Mouse (Mus musculus) midbrain, embryonic 16.5 days (tissue): ENCODE results near the gene Auh. TPM values are rescaled to one million over a fixed set of nuclear protein-coding genes. Genes with fewer than 3 reads are reported as not detected.
A peak's percentile ranks its signal among the peaks of the same experiment; 100 is the strongest.

Experiments used
- ATAC-seq: fragments of 200-750 bp; cut with Nextera tagmentation; 2 replicates; pipeline ENCODE4 v1.8.0; 2017; ENCODE audit warnings: moderate TSS enrichment
- H3K27ac ChIP-seq: fragments of 300-500 bp; sonication (generic); 2 replicates; pipeline ENCODE4 v1.5.1; 2014; ENCODE audit warnings: mild to moderate bottlenecking, low read length, mixed read lengths
- H3K27me3 ChIP-seq: fragments of 300-500 bp; sonication (generic); 2 replicates; pipeline ENCODE4 v1.6.1; 2014; ENCODE audit warnings: low read depth, low read length, mixed read lengths; ENCODE audit not compliant: control insufficient read depth, insufficient read depth
- H3K36me3 ChIP-seq: fragments of 300-500 bp; sonication (generic); 2 replicates; pipeline ENCODE4 v1.6.1; 2014; ENCODE audit warnings: mild to moderate bottlenecking, low read length, moderate library complexity, mixed read lengths; ENCODE audit not compliant: control insufficient read depth, insufficient read depth
- H3K4me1 ChIP-seq: fragments of 300-500 bp; sonication (generic); 2 replicates; pipeline ENCODE4 v1.6.1; 2014; ENCODE audit warnings: mild to moderate bottlenecking, low read length, mixed read lengths; ENCODE audit not compliant: control insufficient read depth, insufficient read depth
- H3K4me2 ChIP-seq: fragments of 300-500 bp; sonication (generic); 2 replicates; pipeline ENCODE4 v1.6.1; 2014; ENCODE audit warnings: mild to moderate bottlenecking, low read length, mixed read lengths
- H3K4me3 ChIP-seq: fragments of 300-500 bp; sonication (generic); 2 replicates; pipeline ENCODE4 v1.5.1; 2014; ENCODE audit warnings: low read depth, mild to moderate bottlenecking, low read length, moderate library complexity, mixed read lengths
- H3K9ac ChIP-seq: fragments of 300-500 bp; sonication (generic); 2 replicates; pipeline ENCODE4 v1.6.1; 2014; ENCODE audit warnings: low read depth, low read length, mixed read lengths
- H3K9me3 ChIP-seq: fragments of 300-500 bp; sonication (generic); replicated peaks from 2 replicates; pipeline ENCODE4 v1.6.1; 2014; ENCODE audit warnings: mild to moderate bottlenecking, low read length, mixed read lengths; ENCODE audit not compliant: control insufficient read depth, poor library complexity, severe bottlenecking
- WGBS: fragments of 180-500 bp; shearing (Covaris S2); extraction: QIAGEN DNeasy Blood & Tissue Kit; methylation state at CpG from one replicate; pipeline ENCODE4 v1.1.7; 2014; 5-methylcytosine and 5-hydroxymethylcytosine counted together
- polyA plus RNA-seq: library from polyadenylated mRNA; unstranded; fragments of >200 nt; fragmentation: Nextera tagmentation; extraction: Ambion mirVana; gene quantifications from 2 replicates; pipeline ENCODE4 v1.2.1, GENCODE M21; 2015

Auh gene
- polyA plus RNA-seq, 1 experiment from 2014 or later = 59.6 TPM

DNA sequence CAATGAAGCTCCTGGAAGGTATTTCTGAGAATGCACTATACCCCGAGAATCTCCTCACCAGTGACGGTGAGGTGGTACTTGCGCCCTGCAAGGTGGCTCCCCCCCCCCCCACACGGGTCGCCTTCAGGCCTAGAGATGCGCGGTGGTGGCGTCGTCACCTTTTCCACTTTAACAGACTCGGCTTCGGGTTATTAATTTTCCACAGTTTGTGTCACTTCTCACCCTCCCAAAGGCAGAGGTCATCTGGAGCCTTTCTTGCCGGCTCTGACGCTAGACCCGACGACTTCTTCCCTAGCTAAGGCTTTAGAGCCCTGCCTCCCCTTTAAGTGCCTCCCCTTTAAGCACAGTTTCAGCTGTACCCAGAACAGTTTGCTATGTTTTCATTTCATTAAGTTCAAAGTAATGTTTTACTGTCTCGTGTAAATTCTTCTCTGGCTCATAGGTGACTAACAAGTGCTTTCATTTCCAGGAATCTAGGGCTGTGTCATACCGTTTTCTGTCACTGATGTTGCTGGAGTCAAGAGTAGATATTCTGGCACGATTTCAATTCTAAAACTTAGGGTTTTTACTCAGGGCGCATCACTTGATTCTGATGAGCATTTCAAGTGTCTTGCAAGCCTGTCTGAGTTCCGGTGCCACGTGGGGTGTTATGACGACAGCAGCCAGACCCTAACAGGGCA, 69.3 kb downstream of the Auh start:
- Histone ChIP-seq H3K4me1 (0 out of 2 replicates have a peak, but pooled peaks cover 4% of the 10 kb centered on the region), H3K4me2 (no peak overlapping the region), H3K9me3 (no peaks in the 10 kb centered on the region), H3K36me3 (no peaks in the 10 kb centered on the region), H3K4me3 (no peak overlapping the region), H3K27ac (no peak overlapping the region), H3K9ac (no peak overlapping the region), H3K27me3 (no peaks in the 10 kb centered on the region)
- no peak for ATAC-seq
- 82% methylated on average over 22 of the region's 22 CpGs for WGBS

DNA sequence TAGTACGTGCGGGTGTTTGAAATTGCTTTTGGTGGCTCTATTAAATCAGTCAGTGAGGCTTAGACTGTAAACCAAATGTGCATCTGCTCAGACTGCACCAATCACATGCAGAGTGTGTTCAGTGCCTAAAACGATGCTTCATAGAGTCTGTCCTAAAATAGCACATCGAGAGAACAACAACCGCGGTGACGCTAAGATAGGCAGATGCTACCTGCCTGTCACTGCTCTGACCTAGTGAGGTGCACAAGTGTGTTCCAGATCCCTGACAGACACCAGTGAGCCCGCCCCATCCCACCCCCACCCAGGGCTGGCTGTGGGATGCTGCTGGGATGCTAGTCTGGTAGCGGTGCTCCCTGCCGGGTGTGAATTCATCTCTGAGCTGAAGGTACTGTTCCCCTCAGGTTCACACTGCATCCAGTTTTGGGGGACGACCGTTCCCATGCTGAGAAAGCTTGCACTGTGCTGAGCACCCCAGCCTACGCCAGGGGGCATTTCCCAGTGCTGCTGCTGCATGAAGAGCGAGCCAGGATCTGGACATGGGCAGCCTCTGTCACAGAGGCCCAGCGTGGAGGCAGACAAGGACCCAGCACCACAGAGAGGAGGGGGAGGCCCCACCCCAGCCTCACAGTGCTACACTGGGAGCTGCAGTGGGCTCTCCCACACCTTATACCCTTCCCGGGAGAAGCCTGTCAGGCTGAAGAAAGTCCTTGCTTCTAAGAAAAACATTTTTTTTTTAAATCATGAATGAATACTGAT, 70.2 kb downstream of the Auh start:
- H3K9me3 ChIP-seq = no peaks in the 10 kb centered on the region
- H3K4me1 ChIP-seq = 0 out of 2 replicates have a peak, but pooled peaks cover 4% of the 10 kb centered on the region
- H3K9ac ChIP-seq = no peak overlapping the region
- H3K36me3 ChIP-seq = no peaks in the 10 kb centered on the region
- WGBS = 73% methylated on average over 16 of the region's 16 CpGs
- no peak overlapping the region for H3K4me2 ChIP-seq
- H3K27ac ChIP-seq = no peak overlapping the region
- no peaks in the 10 kb centered on the region for H3K27me3 ChIP-seq
- peak; percentile 46; the same call in 1 of the 2 replicates for ATAC-seq
- H3K4me3 ChIP-seq = no peak overlapping the region

DNA sequence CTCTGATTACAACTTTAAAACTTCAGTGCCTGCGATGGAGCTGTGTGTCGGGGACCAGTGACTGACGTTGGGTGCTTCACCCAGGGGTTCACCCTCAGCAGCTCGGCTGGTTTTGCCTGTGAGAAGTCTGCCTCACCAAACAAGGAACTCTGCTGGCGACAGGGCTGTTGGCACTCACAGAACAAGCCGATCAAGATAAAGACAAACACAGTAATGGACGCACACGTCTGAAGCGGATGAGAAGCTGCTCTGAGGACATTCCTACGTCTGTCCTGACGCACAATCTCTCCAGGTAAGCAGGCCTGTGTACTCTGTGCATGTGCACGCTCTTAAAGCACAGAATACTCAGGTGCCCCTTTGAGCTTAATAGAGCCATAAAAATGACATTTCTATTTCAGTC, 71.1 kb downstream of the Auh start:
- Histone ChIP-seq H3K4me2 (no peak overlapping the region), H3K9ac (no peak overlapping the region)
- 85% methylated on average over 12 of the region's 12 CpGs for WGBS

DNA sequence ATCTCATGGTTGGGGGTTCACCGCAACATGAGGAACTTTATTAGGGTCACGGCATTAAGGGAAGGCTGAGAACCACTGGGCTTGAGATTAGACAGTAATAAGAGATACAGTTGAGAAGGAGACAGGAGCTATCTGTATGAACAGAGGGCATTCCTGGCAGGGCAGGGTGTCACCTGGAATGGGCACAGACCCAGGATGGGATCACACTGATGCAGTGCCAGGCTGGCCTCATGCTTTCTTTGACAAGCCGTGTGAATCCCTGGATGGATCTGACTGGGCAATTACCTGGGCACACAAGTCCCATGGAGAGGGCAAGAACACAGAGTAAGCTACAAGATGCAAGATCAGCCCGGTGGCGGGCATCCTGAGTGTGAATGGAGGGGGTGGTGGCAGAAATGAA, 71.7 kb downstream of the Auh start:
- no peak overlapping the region for H3K9ac ChIP-seq
- no peaks in the 10 kb centered on the region for H3K27me3 ChIP-seq
- no peak for ATAC-seq
- no peak overlapping the region for H3K4me2 ChIP-seq
- no peak overlapping the region for H3K27ac ChIP-seq
- H3K4me1 ChIP-seq = 0 out of 2 replicates have a peak, but pooled peaks cover 4% of the 10 kb centered on the region
- no peaks in the 10 kb centered on the region for H3K36me3 ChIP-seq
- H3K9me3 ChIP-seq = no peaks in the 10 kb centered on the region
- whole genome bisulfite sequencing = 87% methylated on average over 5 of the region's 5 CpGs
- H3K4me3 ChIP-seq = no peak overlapping the region

More for the DNA sequence above, 71.1 kb downstream of the Auh start:
- ATAC-seq = no peak
- Histone ChIP-seq H3K27ac (no peak overlapping the region), H3K4me1 (0 out of 2 replicates have a peak, but pooled peaks cover 4% of the 10 kb centered on the region), H3K27me3 (no peaks in the 10 kb centered on the region), H3K9me3 (no peaks in the 10 kb centered on the region), H3K36me3 (no peaks in the 10 kb centered on the region), H3K4me3 (no peak overlapping the region)

DNA sequence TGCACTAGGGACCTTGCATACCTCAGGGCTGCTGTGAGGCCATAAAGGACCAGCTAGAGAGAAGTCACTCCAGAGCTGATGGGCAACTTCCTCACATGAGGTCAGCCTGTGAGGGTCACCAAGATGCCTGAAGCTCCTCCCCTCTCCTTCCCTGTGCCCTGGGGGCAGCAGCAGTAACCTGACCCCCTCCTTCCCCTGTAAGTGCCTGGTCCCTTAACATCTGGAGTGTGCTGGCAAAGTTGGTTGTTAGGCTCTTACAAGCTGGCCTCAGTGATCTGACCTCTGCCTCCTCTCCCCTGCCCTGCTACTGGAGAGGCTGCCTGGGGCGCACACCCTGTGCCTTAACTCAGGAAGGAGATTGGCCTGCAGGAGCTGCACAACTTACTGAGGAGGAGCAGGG, 75.9 kb downstream of the Auh start:
- H3K27me3 ChIP-seq = no peaks in the 10 kb centered on the region

DNA sequence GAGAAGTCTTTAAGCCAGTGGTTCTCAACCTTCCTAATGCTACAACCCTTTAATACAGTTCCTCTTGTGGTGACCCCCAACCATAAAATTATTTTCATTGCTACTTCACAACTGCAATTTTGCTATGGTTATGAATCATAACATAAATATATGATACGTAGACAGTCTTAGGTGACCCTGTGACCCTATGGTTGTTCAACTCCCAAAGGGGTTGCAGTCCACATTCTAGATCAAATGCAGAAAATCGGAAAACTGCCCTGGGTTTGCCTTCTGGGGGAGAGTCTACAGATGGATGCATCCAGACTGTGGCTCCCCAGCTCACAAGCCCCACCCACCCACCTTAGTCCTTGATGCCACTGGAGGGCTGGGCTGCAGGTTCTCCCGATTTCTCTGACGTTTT, 77.6 kb downstream of the Auh start:
- Histone ChIP-seq H3K9ac (no peak overlapping the region), H3K4me1 (no peaks in the 10 kb centered on the region), H3K4me3 (no peak overlapping the region), H3K36me3 (no peaks in the 10 kb centered on the region), H3K27ac (no peak overlapping the region), H3K27me3 (no peaks in the 10 kb centered on the region), H3K4me2 (no peak overlapping the region), H3K9me3 (no peaks in the 10 kb centered on the region)
- 91% methylated on average over 4 of the region's 4 CpGs for WGBS
- no peak for ATAC-seq

More for the DNA sequence above, 75.9 kb downstream of the Auh start:
- Histone ChIP-seq H3K4me3 (no peak overlapping the region), H3K9me3 (no peaks in the 10 kb centered on the region), H3K9ac (no peak overlapping the region), H3K27ac (no peak overlapping the region), H3K4me1 (no peaks in the 10 kb centered on the region), H3K4me2 (no peak overlapping the region), H3K36me3 (no peaks in the 10 kb centered on the region)
- no peak for ATAC-seq
- WGBS = 87% methylated on average over 1 of the region's 1 CpGs

DNA sequence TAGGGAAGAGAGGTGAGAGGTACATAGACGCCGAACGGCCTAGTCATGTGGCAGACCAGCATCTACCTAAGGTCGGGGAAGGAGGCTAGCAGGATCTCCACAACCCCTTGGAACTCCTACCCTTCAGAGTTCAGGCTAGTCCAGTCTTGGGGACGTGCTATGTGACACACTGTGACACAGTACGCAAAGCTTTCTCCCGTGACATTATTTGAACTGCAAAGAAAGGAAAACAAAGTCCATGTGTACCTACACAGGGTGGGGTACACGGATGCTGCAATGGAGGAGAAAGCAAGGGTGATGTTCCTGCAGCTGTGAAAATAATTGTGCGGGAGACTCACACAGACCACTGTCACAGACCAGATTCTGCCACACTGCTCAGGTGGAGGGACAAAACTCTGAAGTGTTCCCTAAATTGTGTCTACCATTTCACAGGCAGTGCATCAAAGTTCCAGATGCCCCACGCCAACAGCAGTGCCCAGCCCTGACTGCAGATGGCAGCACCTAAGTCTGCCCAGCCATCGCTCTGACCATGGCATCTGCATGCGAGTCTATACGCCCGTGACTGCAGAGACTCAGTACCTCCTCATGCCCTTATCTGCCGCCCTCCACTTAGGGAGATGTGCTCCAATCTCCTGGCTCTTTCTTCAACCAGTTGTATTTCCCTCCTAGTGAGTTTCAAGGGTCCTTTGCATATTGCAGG, 79.3 kb downstream of the Auh start:
- Histone ChIP-seq H3K4me1 (no peaks in the 10 kb centered on the region), H3K9ac (no peak overlapping the region), H3K36me3 (no peaks in the 10 kb centered on the region), H3K27ac (no peak overlapping the region), H3K27me3 (no peaks in the 10 kb centered on the region), H3K4me2 (no peak overlapping the region), H3K4me3 (no peak overlapping the region), H3K9me3 (no peaks in the 10 kb centered on the region)
- 85% methylated on average over 15 of the region's 15 CpGs for WGBS
- no peak for ATAC-seq

DNA sequence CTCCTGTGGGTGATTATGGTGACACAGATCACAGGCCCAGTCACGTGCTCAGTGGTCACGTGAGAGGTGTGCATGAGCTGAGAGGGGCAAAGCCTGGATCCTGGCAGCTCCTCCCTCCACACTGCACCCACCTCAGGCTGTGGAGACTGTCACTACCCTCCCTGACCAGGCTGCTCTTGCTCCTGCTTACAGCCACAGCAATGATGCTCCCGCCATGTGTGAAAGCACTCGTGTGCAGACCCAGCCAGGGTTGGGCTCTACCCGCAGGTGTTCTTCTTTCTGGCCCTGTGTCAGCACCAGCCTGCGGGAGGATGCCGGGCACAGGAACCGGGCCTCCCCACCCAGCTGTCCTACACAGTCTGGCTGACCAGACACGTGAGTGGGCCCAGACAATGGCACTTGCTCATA, 80.1 kb downstream of the Auh start:
- H3K36me3 ChIP-seq = no peaks in the 10 kb centered on the region
- H3K4me1 ChIP-seq = no peaks in the 10 kb centered on the region
- ATAC-seq = no peak; the same call in 1 of the 2 replicates
- no peak overlapping the region for H3K9ac ChIP-seq
- WGBS = 71% methylated on average over 9 of the region's 9 CpGs
- H3K27ac ChIP-seq = no peak overlapping the region
- no peaks in the 10 kb centered on the region for H3K9me3 ChIP-seq
- no peaks in the 10 kb centered on the region for H3K27me3 ChIP-seq
- H3K4me2 ChIP-seq = no peak overlapping the region
- no peak overlapping the region for H3K4me3 ChIP-seq

DNA sequence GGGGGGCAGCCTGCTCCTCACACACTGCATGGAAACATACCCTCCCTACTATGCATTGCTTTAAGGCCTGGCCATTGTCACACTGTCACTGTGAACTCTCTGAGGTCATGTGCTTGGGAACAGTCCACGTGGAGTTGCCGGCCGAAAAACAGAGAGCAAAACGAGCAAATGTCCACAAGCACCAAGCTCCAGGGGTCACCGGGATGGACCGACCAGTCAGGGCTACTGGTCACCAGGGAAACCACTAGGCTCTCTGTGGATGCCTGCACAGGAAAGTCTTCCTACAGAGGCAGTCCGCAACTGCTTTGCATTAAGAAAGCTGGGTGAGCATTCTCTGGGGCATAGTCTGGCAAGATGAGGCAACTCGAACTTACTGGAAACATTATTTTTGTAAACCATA, 82.0 kb downstream of the Auh start:
- Histone ChIP-seq H3K4me2 (no peak overlapping the region), H3K4me3 (no peak overlapping the region), H3K9ac (no peak overlapping the region), H3K4me1 (no peaks in the 10 kb centered on the region), H3K27ac (no peak overlapping the region), H3K36me3 (no peaks in the 10 kb centered on the region), H3K9me3 (no peaks in the 10 kb centered on the region), H3K27me3 (no peaks in the 10 kb centered on the region)
- ATAC-seq = no peak
- 68% methylated on average over 8 of the region's 8 CpGs for WGBS
